Mouse (Mus musculus) granulocyte monocyte progenitor cell, adult 5-6 weeks (primary cell): ENCODE measurements around the gene Agps. TPM values are rescaled to one million over a fixed set of nuclear protein-coding genes. Genes with fewer than 3 reads are reported as not detected.
"Not testable (repeated sequence)": the region's sequence is repeated elsewhere in the genome, so short reads cannot be mapped to it uniquely, and the experiment has no call there.

ENCODE experiments used
- ATAC-seq: replicated peaks from 2 replicates; pipeline ENCODE4 v1.8.0; 2016; ENCODE audit warnings: mild to moderate bottlenecking, moderate TSS enrichment, inconsistent platforms; ENCODE audit not compliant: poor library complexity, severe bottlenecking
- total RNA-seq, 2 experiments: library from RNA; stranded (forward) in 1 of 2; stranded (reverse) in 1 of 2; fragments of 200-712, 200-1000 nt in 1 of 2; fragments of >200 nt in 1 of 2; fragmentation: Nextera tagmentation in 1 of 2; gene quantifications; 2 replicates each; pipeline ENCODE4 v1.2.3; 2014 to 2017

The Agps gene
- total RNA-seq, 2 experiments from 2014 or later: 164 to 232 TPM

- ATAC-seq: no peak
These were observed 142.2 kb downstream of the Agps start for GRCm38 (mm10) chr2:75974131-75974530.

- not testable (repeated sequence) for ATAC-seq
These were observed 144.1 kb downstream of the Agps start for GRCm38 (mm10) chr2:75976070-75976469.

GRCm38 (mm10) chr2:75977752-75978368 is 145.9 kb downstream of the Agps start, which contains the start of gene Ttc30a2:
TSS of gene Ttc30a2 (minus strand) at chr2:75978170.
- peak; percentile 45 for ATAC-seq

Other genes with a start within 250 kb of the Agps start
- gene Hnrnpa3, start 172.9 kb upstream of the Agps start, total RNA-seq (2014; fragmentation: Nextera tagmentation): 734 and 909 TPM in 2 replicates
- 363 and 370 TPM in 2 replicates for gene Hnrnpa3, start 172.9 kb upstream of the Agps start, total RNA-seq (2017)
- gene Nfe2l2, start 127.5 kb upstream of the Agps start, total RNA-seq (2014; fragmentation: Nextera tagmentation): 80.1 and 90.3 TPM in 2 replicates
- 55.3 and 68.7 TPM in 2 replicates for gene Nfe2l2, start 127.5 kb upstream of the Agps start, total RNA-seq (2017)
- gene Ttc30b, start 106.4 kb downstream of the Agps start, total RNA-seq (2014; fragmentation: Nextera tagmentation): 1.1 and 1.4 TPM in 2 replicates
- 1.8 and 3.1 TPM in 2 replicates for gene Ttc30b, start 106.4 kb downstream of the Agps start, total RNA-seq (2017)
- not detected in 2 replicates for gene Ttc30a2, start 146.0 kb downstream of the Agps start, total RNA-seq (2014; fragmentation: Nextera tagmentation)
- 0.30 TPM in 1 of 2 replicates, not detected in the other for gene Ttc30a2, start 146.0 kb downstream of the Agps start, total RNA-seq (2017)
- gene Ttc30a1, start 149.8 kb downstream of the Agps start, total RNA-seq (2014; fragmentation: Nextera tagmentation): 0.73 and 0.98 TPM in 2 replicates
- gene Ttc30a1, start 149.8 kb downstream of the Agps start, total RNA-seq (2017): 4.1 and 4.5 TPM in 2 replicates